Mouse (Mus musculus): Measurements from ENCODE around the gene Ppp3cb. TPM values are rescaled to one million over a fixed set of nuclear protein-coding genes. Genes with fewer than 3 reads are reported as not detected.

Gene Ppp3cb
- polyA plus RNA-seq, 1 experiment from 2014 or later = 81.1 TPM

GRCm38 (mm10) chr14:20479291-20480194 lies 66.8 kb downstream of the Ppp3cb start, which contains the start of gene Anxa7:
Gene Anxa7 (minus strand): TSS chr14:20480133.
- H3K4me2 ChIP-seq = peak within 1 kb of the TSS; percentile 83
- peak within 1 kb of the TSS; percentile 57 for H3K4me3 ChIP-seq
- 1% methylated on average over 48 of the region's 48 CpGs for WGBS
- H3K36me3 ChIP-seq = peaks cover 10% of the 10 kb centered on the region
- H3K27ac ChIP-seq = no peak within 1 kb of the TSS
- ATAC-seq (ENCODE audit: low FRiP score) = peak; percentile 81
- H3K9ac ChIP-seq = peak within 1 kb of the TSS; percentile 68
- peaks cover 8% of the 10 kb centered on the region; the same call in 1 of the 2 replicates for H3K4me1 ChIP-seq (replicated peaks)
- H3K9me3 ChIP-seq = no peaks in the 10 kb centered on the region
- H3K27me3 ChIP-seq = peaks cover 9% of the 10 kb centered on the region; the same call in 1 of the 2 replicates

- no peaks in the 10 kb centered on the region for H3K9me3 ChIP-seq
- ATAC-seq (ENCODE audit: low FRiP score) = no peak
- H3K4me1 ChIP-seq (replicated peaks) = peaks cover 8% of the 10 kb centered on the region; the same call in 1 of the 2 replicates
- peak overlapping the region; percentile 57 for H3K4me3 ChIP-seq
- peaks cover 9% of the 10 kb centered on the region; the same call in 1 of the 2 replicates for H3K27me3 ChIP-seq
- H3K9ac ChIP-seq = no peak overlapping the region
- peak overlapping the region; percentile 83 for H3K4me2 ChIP-seq
- 28% methylated on average over 7 of the region's 7 CpGs for WGBS
- no peak overlapping the region for H3K27ac ChIP-seq
- 0 out of 2 replicates have a peak, but pooled peaks cover 3% of the 10 kb centered on the region for H3K36me3 ChIP-seq
Observed at GRCm38 (mm10) chr14:20478801-20479200, 67.6 kb downstream of the Ppp3cb start.

DNA sequence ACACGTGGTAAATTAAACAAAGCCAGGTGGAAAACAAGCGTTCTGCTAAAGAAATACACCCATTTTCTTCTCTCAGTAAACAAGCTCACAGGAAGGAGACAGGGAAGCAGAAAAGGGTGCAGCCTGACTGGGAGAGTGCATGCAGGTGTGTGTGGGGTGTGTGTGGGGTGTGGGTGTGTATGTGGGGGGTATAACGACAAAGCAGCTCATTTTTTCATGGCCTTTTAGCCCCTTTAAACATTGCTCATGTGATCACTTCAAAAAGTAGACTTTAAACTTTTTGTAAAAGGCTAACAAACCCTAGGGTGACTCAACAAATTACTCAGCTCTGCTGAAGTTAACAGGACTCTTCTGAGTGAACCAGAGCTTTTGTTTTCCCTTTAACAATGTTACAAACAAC lies 68.0 kb downstream of the Ppp3cb start:
- H3K36me3 ChIP-seq = no peaks in the 10 kb centered on the region
- no peaks in the 10 kb centered on the region for H3K9me3 ChIP-seq
- no peak overlapping the region for H3K4me3 ChIP-seq

DNA sequence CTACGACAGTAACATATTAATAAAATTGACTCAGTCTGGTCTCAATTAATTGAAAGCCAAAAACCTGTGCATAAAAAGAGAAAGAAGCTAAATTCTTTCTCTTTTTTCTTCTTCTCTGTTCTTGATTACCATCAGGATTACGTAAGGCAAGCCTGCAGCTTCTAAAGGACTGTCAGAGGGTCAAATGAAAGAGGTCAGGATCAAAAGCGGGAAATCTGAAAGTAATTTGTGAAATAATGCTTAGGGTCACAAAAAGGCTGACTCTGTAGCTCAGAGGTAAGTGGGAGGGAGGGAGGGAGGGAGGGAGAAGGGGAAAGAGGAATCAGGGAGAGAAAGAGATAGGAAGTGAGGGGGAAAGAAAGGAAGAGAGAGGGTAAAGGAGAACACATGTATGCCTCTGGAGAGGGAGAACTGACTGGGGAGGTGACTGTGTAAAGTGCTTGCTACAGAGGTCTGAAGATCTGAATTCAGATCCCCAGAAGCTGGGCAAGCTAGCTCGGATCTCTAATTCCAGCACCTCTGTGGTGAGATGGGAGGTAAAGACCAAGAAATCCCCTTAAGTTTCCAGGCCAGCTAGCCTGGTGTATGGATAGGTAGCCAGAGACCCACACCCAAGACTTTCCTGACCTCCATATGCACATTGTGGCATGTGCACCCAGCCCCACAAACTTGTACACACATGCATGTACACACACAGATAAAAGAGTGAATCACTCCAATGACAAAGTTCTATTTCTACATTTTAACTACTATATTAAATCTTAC lies 68.9 kb downstream of the Ppp3cb start:
- Histone ChIP-seq H3K36me3 (no peaks in the 10 kb centered on the region), H3K4me2 (no peak overlapping the region), H3K27me3 (peaks cover 9% of the 10 kb centered on the region; the same call in 1 of the 2 replicates), H3K27ac (no peak overlapping the region), H3K4me3 (no peak overlapping the region), H3K9me3 (no peaks in the 10 kb centered on the region), H3K4me1 (replicated peaks) (peaks cover 8% of the 10 kb centered on the region; the same call in 1 of the 2 replicates), H3K9ac (no peak overlapping the region)
- 40% methylated on average over 4 of the region's 4 CpGs for WGBS
- ATAC-seq (ENCODE audit: low FRiP score) = no peak

More for the DNA sequence above, 68.0 kb downstream of the Ppp3cb start:
- peaks cover 9% of the 10 kb centered on the region; the same call in 1 of the 2 replicates for H3K27me3 ChIP-seq
- 56% methylated on average over 3 of the region's 3 CpGs for WGBS
- H3K4me2 ChIP-seq = no peak overlapping the region; the same call in 1 of the 2 replicates
- H3K4me1 ChIP-seq (replicated peaks) = peaks cover 8% of the 10 kb centered on the region; the same call in 1 of the 2 replicates
- H3K9ac ChIP-seq = no peak overlapping the region
- H3K27ac ChIP-seq = no peak overlapping the region
- no peak for ATAC-seq (ENCODE audit: low FRiP score)

GRCm38 (mm10) chr14:20460216-20460615 lies 86.2 kb downstream of the Ppp3cb start:
- 83% methylated on average over 14 of the region's 14 CpGs for WGBS
- Histone ChIP-seq H3K27me3 (no peaks in the 10 kb centered on the region), H3K4me3 (no peak overlapping the region), H3K4me1 (replicated peaks) (no peaks in the 10 kb centered on the region), H3K27ac (no peak overlapping the region), H3K36me3 (peaks cover 27% of the 10 kb centered on the region), H3K9me3 (no peaks in the 10 kb centered on the region), H3K4me2 (no peak overlapping the region), H3K9ac (no peak overlapping the region)
- no peak for ATAC-seq (ENCODE audit: low FRiP score)

GRCm38 (mm10) chr14:20458378-20458777 lies 88.0 kb downstream of the Ppp3cb start:
- H3K9ac ChIP-seq = no peak overlapping the region
- no peaks in the 10 kb centered on the region for H3K9me3 ChIP-seq
- no peak overlapping the region for H3K27ac ChIP-seq
- 94% methylated on average over 9 of the region's 9 CpGs for WGBS
- H3K36me3 ChIP-seq = peaks cover 17% of the 10 kb centered on the region
- H3K27me3 ChIP-seq = no peaks in the 10 kb centered on the region
- no peak for ATAC-seq (ENCODE audit: low FRiP score)
- H3K4me1 ChIP-seq (replicated peaks) = no peaks in the 10 kb centered on the region
- no peak overlapping the region for H3K4me3 ChIP-seq
- no peak overlapping the region for H3K4me2 ChIP-seq

DNA sequence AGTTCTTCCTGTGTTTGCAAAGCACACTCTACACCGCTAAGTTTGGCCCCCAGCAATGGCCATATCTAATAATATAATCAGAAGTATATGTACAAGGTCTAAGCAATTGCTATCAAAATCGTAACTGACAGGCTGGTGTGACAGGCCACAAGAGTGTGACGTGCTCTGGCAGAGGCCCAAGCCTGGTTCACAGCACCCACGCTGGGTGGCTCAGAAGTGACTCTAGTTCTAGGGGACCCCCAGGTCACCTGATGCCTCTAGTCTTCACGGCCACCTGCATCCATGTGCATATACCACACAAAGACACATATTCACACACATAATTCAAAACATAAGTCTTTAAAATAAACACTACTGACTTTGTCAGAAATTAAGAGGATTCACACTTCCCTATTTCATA lies 93.4 kb downstream of the Ppp3cb start:
- no peak overlapping the region for H3K4me3 ChIP-seq
- no peak for ATAC-seq (ENCODE audit: low FRiP score)

GRCm38 (mm10) chr14:20451765-20452331 lies 94.5 kb downstream of the Ppp3cb start, which contains the start of gene Cfap70:
Gene Cfap70 (minus strand): TSS chr14:20452226.
- 0 out of 2 replicates have a peak, but pooled peaks cover 5% of the 10 kb centered on the region for H3K4me1 ChIP-seq (replicated peaks)
- peak within 1 kb of the TSS; percentile 58; the same call in 1 of the 2 replicates for H3K9ac ChIP-seq
- peaks cover 5% of the 10 kb centered on the region; the same call in 1 of the 2 replicates for H3K36me3 ChIP-seq
- peak; percentile 79 for ATAC-seq (ENCODE audit: low FRiP score)
- WGBS = 4% methylated on average over 15 of the region's 15 CpGs
- H3K27ac ChIP-seq = 0 out of 2 replicates have a peak within 1 kb of the TSS, but pooled peaks have one; percentile 8
- H3K4me2 ChIP-seq = peak within 1 kb of the TSS; percentile 63
- H3K4me3 ChIP-seq = peak within 1 kb of the TSS; percentile 41
- H3K27me3 ChIP-seq = no peaks in the 10 kb centered on the region
- H3K9me3 ChIP-seq = no peaks in the 10 kb centered on the region

More for the DNA sequence above, 93.4 kb downstream of the Ppp3cb start:
- Histone ChIP-seq H3K27ac (no peak overlapping the region), H3K9ac (no peak overlapping the region), H3K4me2 (no peak overlapping the region), H3K27me3 (no peaks in the 10 kb centered on the region), H3K9me3 (no peaks in the 10 kb centered on the region), H3K4me1 (replicated peaks) (0 out of 2 replicates have a peak, but pooled peaks cover 5% of the 10 kb centered on the region), H3K36me3 (peaks cover 5% of the 10 kb centered on the region; the same call in 1 of the 2 replicates)
- 92% methylated on average over 5 of the region's 5 CpGs for WGBS

GRCm38 (mm10) chr14:20451302-20451701 lies 95.1 kb downstream of the Ppp3cb start:
- Histone ChIP-seq H3K4me1 (replicated peaks) (0 out of 2 replicates have a peak, but pooled peaks cover 5% of the 10 kb centered on the region), H3K27me3 (no peaks in the 10 kb centered on the region), H3K9me3 (no peaks in the 10 kb centered on the region), H3K36me3 (peaks cover 5% of the 10 kb centered on the region; the same call in 1 of the 2 replicates), H3K9ac (peak overlapping the region; percentile 58; the same call in 1 of the 2 replicates), H3K4me2 (peak overlapping the region; percentile 63), H3K4me3 (peak overlapping the region; percentile 41), H3K27ac (0 out of 2 replicates have a peak overlapping the region, but pooled peaks have one; percentile 8)
- no peak for ATAC-seq (ENCODE audit: low FRiP score)
- 27% methylated on average over 2 of the region's 2 CpGs for WGBS

All from hindbrain, embryonic 13.5 days (tissue).